Mouse (Mus musculus): ENCODE measurements around the gene Cenpn.
A peak's percentile ranks its signal among the peaks of the same experiment; 100 is the strongest.

Cenpn gene

DNA sequence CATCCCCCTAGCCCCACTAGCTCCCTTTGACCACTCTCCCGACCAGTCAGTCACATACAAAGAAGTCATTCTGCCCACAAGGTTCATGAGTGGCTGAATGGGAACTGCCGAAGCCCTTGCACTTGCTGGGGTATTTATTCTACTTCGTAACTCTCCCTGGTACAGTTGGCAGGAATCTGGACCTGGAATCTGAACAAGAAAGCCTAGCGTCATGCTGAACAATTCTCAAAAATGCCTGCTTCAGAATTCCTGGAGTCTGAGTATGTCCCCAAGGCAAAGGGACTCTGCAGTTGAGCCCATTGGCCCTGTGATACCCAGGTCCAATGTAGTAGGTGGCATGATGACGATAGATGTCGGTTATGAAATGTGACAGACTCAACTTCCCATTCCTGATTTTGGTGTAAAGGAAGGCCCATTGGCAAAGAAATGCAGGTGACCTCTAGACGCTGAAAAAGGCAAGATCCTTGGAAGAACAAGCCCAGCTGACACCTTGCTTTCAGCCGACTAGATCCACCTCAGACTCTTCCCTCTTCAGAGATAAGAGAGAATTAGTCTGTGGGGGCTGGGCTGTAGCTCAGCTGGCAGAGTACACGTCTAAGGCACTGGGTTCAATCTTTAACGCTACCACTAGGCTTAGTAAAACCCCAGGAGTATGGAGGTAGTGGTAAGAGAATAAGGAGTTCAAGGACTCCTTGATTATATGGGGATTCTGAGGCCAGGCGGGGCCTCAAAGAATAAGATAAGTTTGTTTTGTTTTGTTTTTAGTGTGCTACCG is 20.9 kb downstream of the Cenpn start:
- DNase-seq (ENCODE audit: low spot score), result no peak

DNA sequence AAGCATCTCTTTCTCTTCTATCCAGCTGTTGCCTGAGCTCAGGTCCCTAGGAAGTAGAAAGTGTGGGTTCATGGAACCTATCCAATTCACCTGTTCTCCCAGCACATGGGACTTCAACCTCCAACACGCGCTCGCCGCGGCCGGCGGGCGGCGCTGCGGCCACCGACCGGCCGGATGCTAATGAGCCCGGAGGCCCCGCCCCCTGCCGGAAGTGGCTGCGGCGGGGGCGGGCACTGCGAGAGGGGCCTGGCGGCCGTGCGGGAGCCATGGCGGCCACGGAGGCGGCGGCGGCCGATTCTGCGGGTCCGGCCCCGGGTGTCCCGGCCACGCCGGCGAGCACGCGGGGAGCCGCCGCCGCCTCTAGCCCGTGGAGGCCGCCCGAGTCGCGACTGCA is 21.6 kb downstream of the Cenpn start, which contains the start of gene Atmin:
Gene Atmin, plus strand, starts transcription at position 233 of the 394 bp plus-strand sequence.
- DNase-seq (ENCODE audit: low spot score), result peak; percentile 88

DNA sequence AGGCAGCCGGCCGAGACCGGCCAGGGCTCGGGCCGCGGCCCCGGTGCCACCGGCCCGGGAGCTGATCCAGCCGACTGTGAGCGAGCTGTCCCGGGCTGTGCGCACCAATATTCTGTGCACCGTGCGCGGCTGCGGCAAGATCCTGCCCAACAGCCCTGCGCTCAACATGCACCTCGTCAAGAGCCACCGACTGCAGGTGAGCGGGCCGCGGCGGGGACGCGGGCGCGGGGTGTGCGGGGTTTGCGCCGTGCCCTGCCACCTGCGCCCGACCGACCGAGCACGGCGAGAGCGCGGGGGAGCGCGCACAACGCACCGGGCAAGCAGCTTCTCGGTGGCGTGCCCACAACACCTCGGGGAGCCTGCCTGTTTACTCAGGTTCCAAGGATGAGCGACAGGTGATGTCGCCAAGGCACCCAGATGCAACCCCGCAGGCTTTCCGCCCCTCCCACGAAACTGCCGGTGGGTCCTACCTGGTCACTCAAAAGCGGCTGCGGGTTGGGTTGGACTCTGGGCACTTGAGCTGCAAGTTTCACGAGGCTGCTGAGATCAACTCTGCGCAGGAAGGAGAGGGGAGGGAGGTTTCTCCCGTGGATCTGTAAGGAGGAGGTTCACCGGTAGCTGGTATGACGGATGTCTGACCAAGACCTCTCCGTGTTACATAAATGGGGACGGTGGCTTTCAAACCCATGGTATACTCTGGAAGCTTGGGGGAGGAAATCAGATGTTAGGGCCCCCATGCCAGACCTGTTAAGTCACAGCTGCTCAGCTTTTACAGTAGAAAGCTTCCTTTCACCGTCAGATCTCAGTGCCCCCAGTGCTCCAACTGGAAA is 22.2 kb downstream of the Cenpn start:
- no peak for DNase-seq (ENCODE audit: low spot score)

DNA sequence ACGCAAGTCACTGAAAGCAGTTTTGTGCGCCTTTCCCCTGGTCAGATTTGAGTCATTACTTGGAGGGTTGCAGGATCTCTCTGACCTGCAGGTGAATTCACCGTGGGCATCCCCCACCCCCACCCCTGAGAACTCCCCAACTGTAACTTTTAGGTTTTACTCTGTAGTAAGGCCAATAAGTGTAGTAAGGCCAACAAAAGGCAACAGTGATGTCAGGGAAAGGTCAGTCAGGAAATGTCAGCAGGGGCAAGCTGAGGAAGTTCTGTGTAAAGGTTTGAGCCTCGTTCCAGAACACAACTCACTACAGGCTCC is 22.8 kb downstream of the Cenpn start:
- no peak for DNase-seq (ENCODE audit: low spot score)

DNA sequence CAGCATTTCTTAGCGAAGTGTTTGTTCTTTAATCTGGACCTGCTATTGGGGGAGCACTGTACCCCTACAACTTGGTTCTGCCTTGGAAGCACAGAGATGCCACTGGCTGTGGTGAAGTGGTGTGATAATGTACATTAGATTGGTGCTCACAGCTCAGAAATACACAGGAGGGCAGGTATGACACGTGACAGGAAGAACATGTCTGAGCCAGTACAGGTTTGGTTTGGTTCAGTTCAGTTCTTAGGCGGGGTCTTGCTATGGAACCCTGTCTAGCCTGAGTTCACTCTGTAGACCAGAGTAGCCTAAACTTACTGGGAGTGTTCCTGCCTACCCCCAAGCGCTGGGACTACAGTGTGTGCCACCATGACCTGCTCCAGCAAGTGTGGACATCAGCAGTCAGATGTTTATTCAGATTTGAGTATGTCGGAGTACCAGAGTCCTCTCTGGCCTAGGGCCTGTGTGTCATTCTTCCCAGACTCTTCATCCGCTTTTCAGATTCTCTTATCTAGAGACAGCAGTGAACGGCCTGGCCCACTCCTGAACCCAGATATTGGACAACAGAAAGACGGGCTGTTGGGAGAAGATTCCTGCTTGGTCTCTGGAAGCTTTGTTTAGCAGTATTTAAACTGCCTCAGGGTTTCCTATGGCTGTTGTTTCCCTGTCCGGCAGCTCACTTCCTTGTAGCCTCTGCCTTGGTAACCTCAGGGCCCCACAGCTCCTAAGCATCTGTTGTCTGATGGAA is 23.8 kb downstream of the Cenpn start:
- DNase-seq (ENCODE audit: low spot score), result no peak

DNA sequence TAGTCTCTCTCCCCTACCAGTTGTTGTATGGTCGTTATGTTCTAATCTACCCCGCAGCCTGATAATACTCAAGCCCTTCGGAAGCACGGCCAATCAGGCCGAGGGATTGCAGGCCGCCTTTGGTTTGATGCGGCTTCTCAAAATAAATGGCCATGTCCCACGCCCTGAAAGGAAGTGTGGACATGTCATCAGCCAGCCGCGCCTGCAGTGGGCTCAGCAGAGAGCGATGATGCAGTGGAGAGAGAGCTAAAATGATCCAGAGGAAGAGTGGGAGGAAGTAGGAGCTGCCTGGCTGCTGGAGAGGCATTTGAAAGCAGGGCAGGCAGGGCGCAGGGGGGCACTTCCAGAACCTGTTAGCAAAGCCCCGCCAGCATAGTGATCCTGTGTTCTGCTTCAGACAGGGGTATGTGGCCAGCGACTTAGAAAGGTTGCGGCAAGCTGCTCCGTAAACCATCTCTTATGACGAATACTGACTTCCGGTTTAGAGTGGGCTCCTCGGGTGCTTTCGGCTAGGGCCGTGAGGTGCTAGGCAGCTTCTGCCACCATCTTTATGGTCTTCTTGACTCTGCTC is 24.8 kb downstream of the Cenpn start:
- DNase-seq (ENCODE audit: low spot score), result no peak

DNA sequence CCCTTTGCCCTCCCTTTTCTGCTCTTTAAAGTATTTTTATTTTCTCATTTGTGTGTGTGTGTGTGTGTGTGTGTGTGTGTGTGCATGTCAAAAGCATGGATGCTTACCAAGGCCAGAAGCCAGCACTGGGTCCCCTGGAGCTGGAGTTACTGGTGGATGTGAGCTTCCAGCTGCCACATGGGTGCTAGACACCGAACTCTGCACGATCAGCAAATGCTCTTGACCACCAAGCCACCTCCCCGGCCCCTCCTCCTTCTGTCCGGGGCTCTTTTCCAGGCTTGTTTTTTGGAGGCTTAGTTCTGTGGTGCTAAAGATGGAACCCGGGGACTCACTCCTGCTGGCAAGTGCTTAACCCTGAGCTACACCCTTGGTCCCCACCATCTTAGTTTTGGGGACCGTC is 25.3 kb downstream of the Cenpn start:
- DNase-seq (ENCODE audit: low spot score), result no peak

DNA sequence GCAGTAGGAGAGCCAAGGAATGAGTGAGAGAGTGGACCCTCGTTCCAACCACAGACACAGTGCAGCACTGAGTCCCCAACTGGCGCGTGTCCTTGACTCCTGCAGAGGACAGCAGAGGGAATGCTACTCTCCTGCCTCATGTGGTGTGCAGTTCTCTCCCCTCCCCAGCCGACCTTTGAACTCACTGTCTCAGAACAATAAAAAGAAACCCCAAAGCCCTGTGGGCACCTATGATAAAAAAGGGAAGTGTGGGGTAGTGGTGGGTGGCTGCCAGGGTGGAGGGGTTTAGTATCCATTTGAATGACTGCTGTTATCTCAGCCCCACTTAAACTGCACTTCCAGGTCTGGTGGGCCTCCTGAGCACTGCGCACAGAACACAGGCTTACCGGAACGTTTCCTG is 26.1 kb downstream of the Cenpn start:
- DNase-seq (ENCODE audit: low spot score), result no peak

DNA sequence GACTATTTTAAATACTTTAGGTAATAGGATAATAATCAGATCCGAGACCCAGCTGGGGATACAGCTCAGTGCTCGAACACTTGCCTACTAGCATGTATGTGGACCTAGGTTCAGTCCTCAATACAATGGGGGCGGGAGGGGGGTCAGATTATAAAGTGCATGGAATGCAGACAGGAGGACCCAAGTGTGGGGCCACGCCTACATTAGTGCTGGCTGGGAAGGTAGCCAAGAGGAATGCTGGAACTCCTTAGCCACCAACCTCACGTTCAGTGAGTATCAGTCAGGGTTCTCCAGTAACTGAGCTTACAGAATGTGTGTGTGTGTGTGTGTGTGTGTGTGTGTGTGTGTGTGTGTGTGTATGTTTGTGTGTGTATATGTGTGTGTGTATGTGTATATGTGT is 29.8 kb downstream of the Cenpn start:
- DNase-seq (ENCODE audit: low spot score), result no peak

DNA sequence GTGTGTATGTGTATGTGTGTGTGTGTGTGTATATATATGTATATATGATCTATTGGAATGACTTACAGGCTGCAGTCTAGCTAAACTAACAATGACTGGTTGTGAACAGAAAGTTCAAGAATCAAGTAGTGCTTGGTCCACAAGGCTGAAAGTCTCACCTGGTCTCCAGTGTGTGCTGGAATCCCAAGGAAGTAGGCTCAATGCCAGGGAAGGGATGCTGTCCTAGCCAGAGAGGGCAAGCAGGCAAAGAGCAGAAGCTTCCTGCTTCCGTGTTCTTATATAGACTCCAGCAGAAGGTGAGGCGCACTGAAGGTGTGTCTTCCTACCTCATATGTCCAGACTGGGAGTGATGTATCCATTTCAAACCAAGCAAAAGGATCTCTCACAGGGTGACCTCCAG is 30.2 kb downstream of the Cenpn start:
- no peak for DNase-seq (ENCODE audit: low spot score)

DNA sequence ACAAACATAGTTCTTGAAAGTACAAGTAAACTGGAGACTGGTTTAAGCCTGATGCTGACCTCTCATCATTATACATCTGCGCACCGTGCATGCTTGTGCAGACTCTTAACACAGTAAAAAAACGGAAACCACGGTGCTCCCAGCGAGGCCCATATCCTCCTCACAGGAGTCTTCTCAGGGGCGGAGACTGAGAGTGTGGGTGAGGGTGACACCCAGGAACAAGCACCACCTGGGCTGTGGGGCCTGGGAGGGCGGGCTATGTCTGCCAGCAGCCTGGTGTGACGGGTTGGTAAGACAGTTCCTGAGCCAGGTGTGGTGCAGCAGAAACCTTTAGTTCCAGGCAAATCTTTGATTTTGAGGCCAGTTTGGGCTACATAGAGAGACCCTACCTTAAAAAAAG is 30.9 kb downstream of the Cenpn start:
- no peak for DNase-seq (ENCODE audit: low spot score)

DNA sequence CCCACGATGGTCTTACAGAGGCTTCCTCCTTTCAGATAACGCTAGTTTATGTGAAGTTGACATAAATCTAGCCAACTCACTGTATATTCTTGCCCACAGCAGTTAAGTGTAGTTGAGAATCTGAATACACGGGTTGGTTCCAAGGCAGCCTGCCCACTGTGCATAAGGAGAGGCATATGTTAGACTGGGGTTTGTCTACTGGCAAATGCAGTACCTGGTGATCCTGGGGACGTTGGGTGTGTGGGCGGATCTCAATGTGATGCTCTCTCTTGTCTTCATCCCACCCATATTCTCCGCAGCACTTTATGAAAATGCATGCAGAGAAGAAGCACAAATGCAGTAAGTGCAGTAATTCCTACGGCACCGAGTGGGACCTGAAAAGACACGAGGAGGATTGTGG is 32.9 kb downstream of the Cenpn start:
- DNase-seq (ENCODE audit: low spot score), result no peak

DNA sequence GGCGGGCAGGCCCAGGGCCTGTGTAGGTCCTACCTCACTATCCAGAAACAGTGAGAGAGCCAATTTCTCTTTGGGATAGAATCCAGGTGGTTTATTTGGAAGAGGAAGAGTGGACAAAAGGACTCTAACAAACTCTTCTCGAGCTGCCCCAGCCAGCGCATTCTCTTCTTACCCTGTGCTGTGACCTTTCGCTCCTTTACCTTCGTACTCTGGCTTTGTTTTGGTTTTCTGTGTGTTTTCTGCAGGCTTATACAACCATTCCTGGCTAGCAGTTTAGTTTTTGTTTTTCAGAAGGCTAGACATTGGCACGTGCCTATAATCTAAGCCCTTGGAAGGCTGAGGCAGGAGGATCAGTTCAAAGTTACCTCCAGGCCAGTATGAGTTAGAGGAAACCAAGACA is 48.0 kb downstream of the Cenpn start:
- no peak for DNase-seq (ENCODE audit: low spot score)

DNA sequence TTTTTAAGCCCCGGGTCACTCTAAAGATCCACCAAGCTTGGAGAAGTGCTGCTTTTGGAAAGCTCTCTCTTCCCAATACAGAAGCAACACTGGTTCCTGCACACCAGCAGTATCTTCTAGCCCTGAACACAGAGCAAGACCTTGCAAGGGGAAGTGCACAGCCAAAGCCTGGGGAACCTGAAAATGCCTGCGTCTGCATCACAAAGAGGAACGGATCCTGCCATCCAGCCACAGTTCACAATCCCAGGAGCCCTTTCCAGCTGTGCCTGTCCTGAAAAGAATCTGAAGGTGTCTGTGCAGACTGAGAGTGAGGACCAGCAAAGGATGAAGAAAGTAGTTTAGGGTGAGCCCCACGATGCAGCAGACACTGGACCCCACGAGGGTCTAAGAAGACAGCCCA is 53.5 kb downstream of the Cenpn start:
- DNase-seq (ENCODE audit: low spot score), result no peak

DNA sequence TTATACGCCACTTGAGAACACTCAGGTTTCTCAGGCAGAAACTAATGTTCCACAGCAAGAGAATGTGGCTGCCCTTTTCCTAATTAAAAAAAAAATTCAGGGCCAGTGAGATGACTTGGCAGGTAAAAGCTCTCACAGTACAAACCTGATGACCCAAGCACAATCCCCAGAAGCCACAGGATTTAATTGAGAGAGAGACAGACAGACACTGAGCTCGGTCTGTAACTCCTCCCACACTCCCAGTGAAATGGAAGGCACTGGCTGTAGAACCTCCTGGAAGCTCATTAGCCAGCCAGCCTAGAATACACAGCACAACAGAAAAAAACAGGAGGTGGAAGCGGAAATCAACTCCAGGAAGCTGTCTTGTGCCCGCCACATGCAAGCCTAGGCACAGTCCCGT is 54.1 kb downstream of the Cenpn start:
- no peak for DNase-seq (ENCODE audit: low spot score)

DNA sequence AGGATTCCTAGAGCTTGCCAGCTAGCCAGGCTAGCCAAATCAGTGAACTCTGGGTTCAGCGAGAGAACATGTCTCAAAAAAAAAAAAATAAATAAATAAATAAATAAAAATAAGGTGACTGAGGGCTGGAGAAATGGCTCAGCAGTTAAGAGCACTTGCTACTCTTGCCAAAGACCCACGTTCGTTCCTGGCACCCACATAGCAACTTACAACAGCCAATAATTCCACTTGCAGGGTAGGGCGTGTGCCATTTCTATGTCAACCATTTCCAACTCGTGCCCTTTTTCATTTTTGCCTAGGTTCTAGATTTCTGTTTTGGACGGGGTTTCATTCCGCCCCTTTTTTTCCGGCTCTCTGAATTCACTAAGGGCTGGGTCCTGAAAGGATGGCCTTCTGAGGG is 56.5 kb downstream of the Cenpn start:
- DNase-seq (ENCODE audit: low spot score), result no peak

DNA sequence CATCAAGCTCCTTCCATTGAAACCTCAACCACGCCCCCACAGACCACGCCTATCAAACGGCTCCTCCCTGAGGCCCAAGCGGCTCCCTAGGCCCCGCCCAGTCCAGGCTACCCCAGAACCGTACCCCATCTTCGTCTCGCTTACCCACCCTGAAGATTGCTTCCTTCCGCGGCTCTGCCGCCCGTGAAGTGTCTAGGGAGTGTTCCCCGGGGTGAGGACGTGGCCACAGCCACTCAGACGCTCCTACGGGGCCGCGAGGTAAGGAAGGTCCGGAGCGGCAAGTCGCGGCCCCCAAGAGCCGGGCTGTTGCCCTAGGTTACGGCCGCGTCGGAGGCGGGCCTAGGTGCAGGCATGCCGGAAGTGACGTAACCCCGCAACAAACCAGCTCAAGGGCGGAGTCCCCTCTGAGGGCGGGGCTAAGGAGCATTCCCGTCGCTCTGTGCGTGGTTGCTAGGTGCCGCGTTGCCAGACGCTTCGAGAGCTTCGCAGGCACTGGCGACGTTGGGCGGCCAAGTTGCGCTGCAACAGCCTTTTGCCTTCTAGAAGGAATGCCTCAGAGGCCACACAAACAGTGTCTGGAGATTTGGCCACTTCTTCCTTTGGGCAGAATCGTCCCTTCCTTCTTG is 57.2 kb downstream of the Cenpn start, which contains the start of gene 1700030J22Rik:
Gene 1700030J22Rik, minus strand, starts transcription at position 329 of the 626 bp plus-strand sequence.
- DNase-seq (ENCODE audit: low spot score), result peak; percentile 98

DNA sequence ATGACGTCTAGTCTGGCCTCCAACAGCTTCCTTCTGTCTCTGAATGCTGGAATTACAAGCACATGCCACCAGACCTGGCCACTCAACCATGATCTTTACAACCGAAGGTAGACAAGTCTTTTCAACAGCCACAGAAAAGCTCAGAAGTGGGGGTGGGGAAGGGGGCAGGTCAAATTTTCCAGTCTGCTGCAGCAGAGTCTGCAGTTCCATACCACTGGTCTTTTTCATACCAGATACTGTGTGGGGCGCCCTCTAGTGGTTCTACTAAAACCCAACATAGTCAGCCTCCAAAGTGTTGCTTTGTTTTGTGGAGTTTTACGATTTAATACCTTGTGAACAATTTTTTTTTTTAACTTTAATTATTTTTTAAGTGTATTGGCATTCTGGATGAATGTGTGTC is 58.6 kb downstream of the Cenpn start:
- DNase-seq (ENCODE audit: low spot score), result peak; percentile 21

DNA sequence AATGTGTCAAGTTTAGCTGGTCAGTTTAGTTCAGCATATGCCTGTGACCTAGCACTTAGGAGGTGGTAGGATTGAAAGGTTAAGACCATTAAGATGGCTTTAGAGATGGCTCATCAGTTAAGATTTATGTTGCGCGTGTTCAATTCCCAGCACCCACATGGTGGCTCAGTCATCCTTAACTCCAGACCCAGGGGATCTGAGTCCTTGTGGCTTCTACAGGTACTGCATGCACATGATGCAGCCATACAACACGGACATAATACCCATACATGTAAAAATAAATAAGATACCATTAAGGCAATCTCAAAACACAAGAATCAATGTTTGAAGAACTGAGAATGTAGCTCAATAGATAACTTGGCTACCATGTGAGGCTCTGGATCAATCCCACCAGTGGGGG is 68.3 kb downstream of the Cenpn start:
- no peak for DNase-seq (ENCODE audit: low spot score)
